Mouse (Mus musculus) R1 (cell line): ENCODE measurements around the gene 2310057J18Rik.
"Not testable (repeated sequence)": the region's sequence is repeated elsewhere in the genome, so short reads cannot be mapped to it uniquely, and the experiment has no call there.

Experiments
- DNase-seq: peaks from one replicate; pipeline ENCODE4 v3.0.0-alpha.2; 2018; ENCODE audit warnings: low read depth, low spot score

Gene 2310057J18Rik

DNA sequence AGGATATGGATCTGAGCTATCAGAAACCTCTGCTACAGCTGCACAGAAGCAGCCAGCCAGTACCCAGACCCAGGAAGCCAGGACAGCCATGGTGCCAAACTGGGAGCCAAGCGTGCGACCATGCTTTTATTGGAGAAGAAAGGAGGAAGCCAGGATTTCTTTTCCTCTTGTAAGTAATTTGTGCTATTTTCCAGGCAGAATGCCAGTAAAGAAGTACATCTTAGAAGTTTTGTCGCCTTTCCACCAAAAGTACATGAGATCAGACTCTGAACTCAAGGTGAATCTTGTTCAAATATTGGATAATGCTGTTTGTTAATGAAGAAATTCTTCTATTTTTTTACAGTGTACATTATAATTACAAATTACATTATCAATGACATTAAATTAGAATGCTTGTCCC lies at the start of gene 2310057J18Rik:
TSS of gene 2310057J18Rik (minus strand) at position 101 of the 400 bp plus-strand sequence.
- no peak for DNase-seq

DNA sequence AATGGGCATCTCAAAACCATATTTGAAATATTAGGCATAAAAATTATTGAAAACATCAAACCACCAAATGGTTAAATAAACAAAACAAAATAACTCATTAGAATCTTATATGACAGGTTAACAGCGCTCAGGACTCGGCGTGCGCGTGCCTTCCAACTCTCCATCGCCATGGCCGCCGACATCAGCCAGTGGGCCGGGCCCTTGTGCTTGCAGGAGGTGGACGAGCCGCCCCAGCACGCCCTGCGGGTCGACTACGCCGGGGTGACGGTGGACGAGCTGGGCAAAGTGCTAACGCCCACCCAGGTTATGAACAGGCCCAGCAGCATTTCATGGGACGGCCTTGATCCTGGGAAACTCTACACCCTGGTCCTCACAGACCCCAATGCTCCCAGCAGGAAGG lies 43.9 kb upstream of the 2310057J18Rik start:
- DNase-seq, result not testable (repeated sequence)

DNA sequence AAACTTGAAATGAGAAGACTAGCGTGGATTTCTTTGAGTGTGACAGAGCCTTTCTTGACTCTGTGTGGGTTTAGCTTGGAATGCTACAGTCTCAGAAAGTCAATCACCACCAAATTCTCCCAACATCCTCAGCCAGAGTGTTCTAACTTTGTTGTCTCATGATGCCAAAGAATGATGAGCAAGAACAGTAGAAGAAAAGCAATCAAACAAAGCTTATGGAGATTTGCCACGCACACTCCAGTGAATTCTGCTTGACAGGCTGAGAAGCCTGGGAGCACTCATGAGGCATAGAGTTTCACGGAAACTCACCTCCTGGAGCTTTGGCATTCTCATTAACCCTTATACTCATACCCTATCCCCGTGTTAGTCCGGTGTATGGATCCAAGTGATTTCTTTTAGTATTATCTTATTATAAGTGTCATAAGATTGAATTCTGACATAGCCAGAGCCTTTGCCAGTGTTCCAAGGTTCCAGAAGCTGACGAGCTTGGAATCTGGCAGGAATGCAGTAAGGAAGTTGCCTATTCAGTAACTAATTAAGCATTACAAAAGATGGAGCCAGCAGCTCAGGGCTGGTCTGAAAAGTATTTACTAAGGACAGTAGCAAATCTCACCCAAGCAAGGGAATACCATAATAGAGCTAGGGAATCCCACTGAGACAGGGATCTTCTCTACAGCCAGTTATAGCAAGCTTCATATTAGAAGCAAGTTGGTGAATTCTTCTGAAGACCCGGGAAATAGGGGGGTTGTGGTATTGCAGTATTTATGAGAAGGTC lies 33.6 kb upstream of the 2310057J18Rik start:
- peak; percentile 97 for DNase-seq

DNA sequence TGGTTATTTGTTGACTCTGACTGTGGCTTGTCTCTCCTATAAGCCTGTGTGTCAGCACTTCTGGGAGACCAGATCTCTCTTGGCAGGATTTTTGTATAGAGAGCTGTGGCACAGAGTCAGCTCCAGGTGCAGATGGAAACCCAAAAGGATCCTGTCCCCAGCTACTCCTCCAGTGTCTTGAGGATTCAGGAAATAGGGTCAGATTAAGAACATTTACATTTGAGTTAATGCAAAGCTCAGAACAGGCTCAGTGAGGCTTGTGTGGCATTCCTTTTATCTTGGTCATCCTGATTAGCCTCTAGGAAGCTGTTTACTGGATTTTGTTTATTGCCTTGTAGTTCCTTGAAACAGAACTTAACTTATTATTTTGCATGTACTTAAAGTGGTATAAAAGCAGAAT lies 11.7 kb upstream of the 2310057J18Rik start:
- peak; percentile 88 for DNase-seq

DNA sequence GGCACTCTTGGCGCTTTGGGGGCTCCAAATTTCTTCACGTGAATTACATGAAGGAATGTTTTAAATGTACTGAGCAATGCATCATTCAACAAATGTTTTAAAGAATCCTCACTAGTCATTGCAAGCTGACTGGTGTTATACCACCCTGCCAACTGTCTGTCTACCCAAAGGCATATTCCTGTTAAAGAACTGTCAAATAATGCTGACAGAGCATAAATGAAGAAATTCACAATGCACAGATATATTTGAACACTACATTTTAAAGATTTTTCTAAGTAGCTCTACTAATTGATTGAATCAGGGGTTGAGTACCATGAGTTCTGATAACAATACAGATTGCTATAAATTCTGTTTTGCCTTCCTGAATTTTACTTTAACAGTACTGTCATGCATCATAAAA lies 2.9 kb upstream of the 2310057J18Rik start:
- DNase-seq, result no peak

DNA sequence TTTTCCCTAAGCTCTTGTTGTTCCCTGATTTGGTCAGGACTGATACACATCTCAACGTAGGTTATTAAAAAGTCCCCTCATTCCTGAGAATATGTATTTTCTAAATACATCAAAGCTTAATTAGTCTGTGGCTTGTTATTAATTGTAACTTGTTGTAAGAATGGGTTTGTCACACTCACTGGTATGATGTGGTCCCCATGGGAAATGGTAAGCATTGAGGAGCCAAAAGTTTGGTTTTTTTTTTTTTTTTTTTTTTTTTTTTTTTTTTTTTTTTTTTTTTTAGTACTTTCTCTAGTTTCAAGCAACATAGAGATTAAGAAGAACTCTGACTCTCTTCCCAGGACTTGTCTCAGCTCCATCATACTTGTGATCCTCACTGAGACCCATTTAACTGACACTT lies 17.9 kb downstream of the 2310057J18Rik start:
- DNase-seq, result no peak

DNA sequence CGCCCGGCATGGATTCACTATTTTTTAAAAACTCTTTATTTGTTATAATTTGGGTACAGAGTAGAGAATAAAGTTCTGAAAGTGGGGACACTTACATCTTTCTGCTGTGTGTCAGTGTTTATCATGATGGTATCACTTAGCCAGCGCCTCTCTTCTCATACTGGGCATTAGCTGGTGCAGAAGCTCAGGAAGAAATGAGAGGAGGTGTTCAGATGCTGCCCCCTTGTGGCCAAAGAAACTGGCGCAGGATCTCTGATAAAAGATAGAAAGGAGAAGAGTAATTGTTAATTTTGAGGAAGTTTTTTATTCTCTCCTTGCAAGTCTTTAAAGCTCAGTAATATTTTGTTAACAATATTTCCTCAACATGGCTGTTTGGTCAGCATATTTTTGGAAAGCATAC lies 31.0 kb downstream of the 2310057J18Rik start:
- DNase-seq, result peak; percentile 74

DNA sequence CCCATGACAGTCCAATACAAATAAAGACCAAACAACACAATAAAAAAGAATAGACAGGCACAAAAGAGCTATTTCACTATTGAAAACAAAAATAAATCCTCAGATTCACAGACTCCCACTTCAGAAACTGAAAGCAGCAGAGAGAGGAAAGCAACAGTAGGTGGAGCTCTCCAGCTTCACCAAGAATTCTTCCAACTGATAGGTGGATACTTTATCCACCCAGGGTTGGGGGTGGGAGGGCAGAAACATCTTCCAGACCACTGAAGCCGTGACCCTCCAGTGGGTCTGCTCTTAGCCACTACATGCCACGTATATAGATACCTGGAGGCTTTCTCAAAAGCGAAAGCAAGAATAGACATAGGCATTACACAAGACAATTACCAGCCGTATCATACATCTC lies 31.6 kb downstream of the 2310057J18Rik start:
- peak; percentile 45 for DNase-seq
